Mouse (Mus musculus): ENCODE results near the gene Gmnn.

DNA sequence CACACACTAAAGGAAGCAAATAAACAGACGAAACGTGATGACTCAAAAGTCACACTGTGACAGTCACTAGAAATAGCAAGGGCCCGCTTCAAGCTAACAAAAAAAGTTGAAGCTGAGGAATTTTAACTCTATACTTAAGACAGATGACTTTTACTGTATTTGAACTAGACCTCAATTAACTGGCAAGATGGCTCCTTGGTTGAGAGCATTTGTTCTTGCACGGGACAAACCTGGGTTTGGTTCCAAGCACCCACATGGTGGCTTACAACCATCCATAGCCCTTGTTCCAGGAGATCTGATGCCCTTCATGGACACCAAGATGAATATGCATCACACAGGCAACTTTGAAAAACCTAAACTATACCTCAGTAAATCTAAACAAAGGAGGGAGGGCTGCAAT is 531 bp upstream of the Gmnn start:
- TF ChIP-seq CTCF (conservative IDR thresholded peaks at IDR 0.05; ENCODE audit: low read length) (no peak), NANOG (IDR thresholded peaks at IDR 0.05; ENCODE audit: borderline replicate concordance, low read length) (no peak), POU5F1 (IDR thresholded peaks at IDR 0.05; ENCODE audit: borderline replicate concordance, low read length) (no peak)

Data from E14TG2a.4 (cell line).